Mouse (Mus musculus): ENCODE data around the gene Gak. TPM values are rescaled to one million over a fixed set of nuclear protein-coding genes. Genes with fewer than 3 reads are reported as not detected.

Gene Gak
- total RNA-seq (2023) = 100 to 1,000 TPM; 135 to 139 TPM

DNA sequence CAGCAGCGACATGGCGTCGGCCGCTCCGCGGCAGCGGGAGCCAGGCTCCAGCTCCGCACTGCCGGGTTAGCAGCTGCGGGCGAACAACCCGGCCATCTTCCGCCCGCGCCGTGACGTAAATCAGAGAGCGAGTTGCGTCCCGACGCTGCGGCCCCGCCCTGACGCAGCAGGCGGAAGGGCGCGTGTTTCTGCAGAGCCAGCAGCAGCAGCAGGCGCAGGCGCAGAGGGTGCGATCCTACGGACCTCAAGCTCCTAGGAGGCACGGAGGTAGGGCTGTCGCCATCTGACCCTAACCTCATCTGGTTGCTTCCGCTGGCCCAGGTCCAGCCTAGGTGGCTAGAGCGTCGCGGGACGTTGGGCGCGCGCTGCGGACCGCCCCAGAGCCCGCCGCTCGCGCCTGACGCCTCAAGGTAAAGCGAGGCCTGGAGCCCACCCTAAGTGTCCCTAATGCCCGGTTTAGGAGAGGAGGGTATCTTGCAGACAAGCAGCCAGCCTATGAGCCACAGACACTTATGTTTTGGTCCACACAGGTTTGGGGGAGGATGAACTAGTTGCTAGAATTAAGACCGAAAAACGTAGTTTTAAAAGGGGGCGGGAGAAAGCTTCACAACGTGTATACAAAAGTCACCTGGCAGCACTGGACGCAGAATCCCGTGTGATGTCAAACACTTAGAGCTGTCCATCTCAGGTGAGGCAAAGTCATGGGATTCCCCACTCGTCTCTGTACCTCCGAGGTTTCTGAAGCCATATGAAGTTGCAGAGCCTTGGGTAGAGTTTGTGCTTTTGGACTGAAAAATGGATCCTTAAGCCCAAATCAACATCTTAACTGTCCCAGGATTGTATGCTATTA lies at the start of gene Gak, which contains the start of gene Tmem175:
TSS of gene Gak (minus strand) at position 122 of the 850 bp plus-strand sequence.
TSS of gene Tmem175 (plus strand) at position 137 of the 850 bp plus-strand sequence.

DNA sequence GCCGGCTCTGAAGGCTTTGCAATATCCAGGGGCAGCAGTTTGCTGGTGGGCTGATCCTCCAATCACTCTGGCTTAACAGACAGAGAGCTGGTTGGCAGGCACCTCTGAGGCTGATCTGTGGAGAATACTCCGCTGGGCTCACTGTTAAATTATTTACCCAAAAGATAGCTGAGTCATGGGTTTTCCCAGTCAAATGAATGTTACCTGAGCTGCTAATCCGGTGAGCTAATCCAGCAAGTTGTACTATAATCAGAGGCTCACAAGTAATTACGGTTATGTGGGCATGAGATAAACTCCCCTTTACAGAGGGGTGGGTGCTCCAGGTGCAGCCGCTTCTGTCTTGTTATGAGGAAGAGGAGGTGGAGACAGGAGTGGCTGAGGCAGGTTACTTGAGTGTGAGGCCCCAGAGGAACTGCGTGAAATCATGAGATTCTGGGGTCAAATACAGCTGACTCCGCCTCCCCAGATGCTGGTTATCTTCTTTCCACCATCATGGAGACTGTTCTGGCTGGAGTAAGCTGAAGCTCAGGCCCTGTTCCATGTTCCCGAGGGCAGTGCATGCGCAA lies 45.8 kb upstream of the Gak start, which contains the start of gene Slc26a1:
TSS of gene Slc26a1 (minus strand) at position 319 of the 566 bp plus-strand sequence.

DNA sequence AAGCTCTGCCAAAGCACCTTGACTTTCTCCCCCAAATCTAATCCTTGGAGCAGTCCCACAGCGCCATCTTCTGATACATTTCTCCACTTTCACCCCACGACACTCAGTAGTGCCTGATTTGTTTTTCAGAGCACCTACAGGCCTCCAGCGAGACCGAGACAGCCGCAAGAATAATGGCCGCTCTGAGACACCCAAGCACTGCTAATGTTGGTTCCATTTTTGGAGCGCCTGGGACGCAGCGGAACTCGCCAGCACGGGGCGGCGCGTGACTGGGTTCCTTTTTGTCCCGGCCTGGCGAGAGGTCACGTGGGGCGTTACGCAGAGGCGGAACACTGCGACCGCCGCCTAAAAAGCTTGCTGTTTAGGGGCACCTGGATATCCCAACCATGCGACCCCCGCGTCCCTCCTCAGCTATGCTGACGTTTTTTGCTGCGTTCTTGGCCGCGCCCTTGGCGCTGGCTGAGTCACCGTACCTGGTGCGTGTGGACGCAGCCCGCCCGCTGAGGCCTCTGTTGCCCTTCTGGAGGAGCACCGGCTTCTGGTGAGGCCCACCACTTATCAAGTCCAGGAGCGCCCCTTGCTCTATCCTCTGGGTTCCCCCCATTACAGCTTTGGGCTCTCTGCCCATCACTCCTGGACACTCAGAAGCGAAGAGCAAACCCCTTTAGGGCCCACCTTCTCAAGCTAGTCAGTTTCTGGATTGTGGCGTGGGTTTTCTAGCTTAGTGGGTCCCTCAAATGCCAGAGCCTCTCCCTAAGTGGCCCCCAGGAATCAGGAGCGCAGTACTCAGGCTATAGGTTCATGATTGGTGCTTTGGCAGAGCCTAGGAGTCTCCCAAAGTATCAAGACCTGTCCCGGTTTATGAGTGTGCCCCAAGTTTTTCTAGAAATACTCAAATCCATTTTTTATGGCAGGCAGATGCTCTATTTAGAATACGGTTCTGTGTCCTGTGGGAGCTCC lies 39.7 kb upstream of the Gak start, which contains the start of gene Dgkq:
TSS of gene Dgkq (minus strand) at position 696 of the 960 bp plus-strand sequence.

DNA sequence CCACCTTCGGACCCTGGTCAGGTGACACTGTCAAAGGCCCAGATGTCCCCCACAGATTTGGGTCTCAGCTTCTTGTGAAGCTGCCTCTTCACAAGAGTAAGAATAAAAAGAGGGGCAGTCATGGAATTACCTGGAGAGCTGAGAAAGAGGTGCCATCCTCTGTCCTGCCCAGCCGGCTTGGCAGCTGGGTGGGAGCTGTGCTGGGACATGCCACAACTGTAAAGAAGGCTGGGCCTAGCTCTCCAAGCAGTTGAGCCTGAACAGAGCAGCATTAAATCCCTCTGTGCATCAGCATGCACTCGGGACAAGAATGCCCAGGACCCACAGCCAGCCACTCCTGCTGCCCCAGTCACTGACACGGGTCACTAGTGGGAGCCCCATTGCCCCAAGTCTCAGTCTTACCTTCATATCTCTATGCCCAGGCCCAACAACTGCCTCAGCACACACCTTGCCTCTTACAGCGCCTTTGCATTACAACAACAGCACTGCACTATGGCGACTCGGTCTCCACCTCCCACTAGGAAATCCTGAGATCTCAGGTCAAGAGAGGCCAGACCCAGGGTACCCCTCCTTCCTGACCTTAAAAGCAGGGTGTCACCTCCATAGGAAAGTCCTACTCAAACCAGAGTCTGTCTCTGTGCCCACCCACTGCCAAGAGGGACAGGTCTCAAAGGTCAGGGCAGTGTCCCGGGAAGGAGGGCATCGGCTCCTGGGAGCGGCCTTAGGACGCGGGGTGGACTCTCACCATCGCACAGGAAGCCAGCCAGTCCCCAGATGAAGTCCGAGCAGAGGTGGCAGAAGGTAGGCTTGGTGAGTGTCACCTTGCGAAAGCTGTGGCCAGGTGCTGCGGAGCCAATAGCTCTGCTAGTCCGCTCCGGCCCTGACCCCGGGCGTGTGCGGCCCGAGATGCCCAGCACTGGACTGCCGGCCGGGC lies 30.4 kb upstream of the Gak start, which contains the start of gene Idua:
TSS of gene Idua (plus strand) at position 634 of the 934 bp plus-strand sequence.

DNA sequence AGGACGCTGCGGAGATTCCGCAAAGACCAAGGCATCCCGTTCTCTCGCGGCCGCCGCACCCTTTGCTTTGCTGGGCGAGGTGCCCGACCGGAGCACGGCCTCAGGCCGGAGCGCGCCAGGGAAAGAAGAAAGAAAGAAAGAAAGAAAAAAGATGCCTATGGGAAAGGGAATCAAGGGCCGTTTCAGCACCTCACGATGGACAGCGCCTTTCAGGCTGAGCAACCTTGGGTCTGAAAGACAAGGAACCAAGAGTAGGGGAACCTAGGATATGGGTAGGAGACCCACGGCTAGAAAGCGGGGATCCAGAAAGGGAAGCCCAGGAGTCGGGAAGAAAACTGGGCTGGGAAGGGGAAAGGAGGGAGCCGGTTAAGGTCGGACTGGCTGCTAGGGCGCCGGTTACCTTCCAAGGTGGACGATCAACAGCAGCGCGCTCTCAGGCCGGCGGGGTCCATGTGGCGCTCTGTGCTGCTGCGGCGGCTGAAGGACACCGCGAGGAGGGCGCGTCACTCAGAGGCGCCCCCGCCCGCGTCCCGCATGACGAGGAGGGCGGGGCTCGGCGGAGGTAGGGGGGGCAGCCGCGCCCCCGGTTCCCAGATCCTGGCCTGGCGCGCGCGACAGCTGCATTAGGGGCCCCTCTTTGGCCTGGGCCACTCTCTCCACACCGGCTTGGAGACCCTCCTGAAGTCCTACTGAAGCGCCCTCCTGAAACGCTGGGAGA lies 79.9 kb downstream of the Gak start, which contains the start of gene Cplx1:
TSS of gene Cplx1 (minus strand) at position 536 of the 718 bp plus-strand sequence.

Other genes starting within 250 kb of the Gak start
- not detected for gene Pde6b, start 241.4 kb downstream of the Gak start, total RNA-seq (2023)
- 100 to 1,000 TPM in 1 of 2 experiments, 10 to 100 TPM in 1; 64.1 to 125 TPM for gene Atp5k, start 195.3 kb downstream of the Gak start, total RNA-seq (2023)
- 10 to 100 TPM; 43.1 to 44.4 TPM for gene Mfsd7a, start 180.9 kb downstream of the Gak start, total RNA-seq (2023)
- 10 to 100 TPM; 20.5 to 25.2 TPM for gene Pcgf3, start 168.5 kb downstream of the Gak start, total RNA-seq (2023)
- gene Cplx1, start 79.7 kb downstream of the Gak start, total RNA-seq (2023) = not detected
- gene Tmem175, start within 50 bp of the Gak start, total RNA-seq (2023) = 10 to 100 TPM; 19.3 to 20.5 TPM
- 10 to 100 TPM; 25.9 to 27.4 TPM for gene Idua, start 30.6 kb upstream of the Gak start, total RNA-seq (2023)
- 10 to 100 TPM; 18.2 to 26.4 TPM for gene Dgkq, start 39.9 kb upstream of the Gak start, total RNA-seq (2023)
- gene Slc26a1, start 45.8 kb upstream of the Gak start, total RNA-seq (2023) = not detected
- 1 to 10 TPM; 2.2 to 4.3 TPM for gene Fgfrl1, start 62.6 kb upstream of the Gak start, total RNA-seq (2023)
- not detected for gene Rnf212, start 145.2 kb upstream of the Gak start, total RNA-seq (2023)
- not detected for gene Tmed11, start 165.6 kb upstream of the Gak start, total RNA-seq (2023)
- not detected for gene Vmn2r8, start 179.1 kb upstream of the Gak start, total RNA-seq (2023)
- not detected for gene Vmn2r9, start 222.8 kb upstream of the Gak start, total RNA-seq (2023)

Measured in monocyte, adult 59 days (primary cell).